Mouse (Mus musculus) limb, embryonic 13.5 days (tissue): ENCODE results near the gene Prap1. TPM values are rescaled to one million over a fixed set of nuclear protein-coding genes. Genes with fewer than 3 reads are reported as not detected.
"Not testable (repeated sequence)": the region's sequence is repeated elsewhere in the genome, so short reads cannot be mapped to it uniquely, and the experiment has no call there.

Source experiments
- ATAC-seq: fragments of 200-750 bp; cut with Nextera tagmentation; 2 replicates; pipeline ENCODE4 v1.8.0; 2017; ENCODE audit warnings: low read depth, moderate number of reproducible peaks, moderate TSS enrichment; ENCODE audit not compliant: low FRiP score
- H3K27ac ChIP-seq: fragments of 300-500 bp; sonication (generic); 2 replicates; pipeline ENCODE4 v1.5.1; 2015; ENCODE audit warnings: inconsistent platforms, mild to moderate bottlenecking, moderate library complexity
- H3K27me3 ChIP-seq: fragments of 300-500 bp; sonication (generic); 2 replicates; pipeline ENCODE4 v1.6.1; 2015; ENCODE audit warnings: mild to moderate bottlenecking, inconsistent platforms
- H3K36me3 ChIP-seq: fragments of 300-500 bp; sonication (generic); 2 replicates; pipeline ENCODE4 v1.6.1; 2015; ENCODE audit warnings: inconsistent platforms, mild to moderate bottlenecking, moderate library complexity
- H3K4me1 ChIP-seq: fragments of 300-500 bp; sonication (generic); 2 replicates; pipeline ENCODE4 v1.6.1; 2015; ENCODE audit warnings: inconsistent platforms
- H3K4me2 ChIP-seq: fragments of 300-500 bp; sonication (generic); replicated peaks from 2 replicates; pipeline ENCODE4 v1.6.1; 2015; ENCODE audit warnings: inconsistent platforms, mild to moderate bottlenecking, moderate library complexity
- H3K4me3 ChIP-seq: fragments of 300-500 bp; sonication (generic); 2 replicates; pipeline ENCODE4 v1.5.1; 2015; ENCODE audit warnings: moderate library complexity, mild to moderate bottlenecking, inconsistent platforms
- H3K9ac ChIP-seq: fragments of 300-500 bp; sonication (generic); 2 replicates; pipeline ENCODE4 v1.6.1; 2015; ENCODE audit warnings: mild to moderate bottlenecking, inconsistent platforms
- H3K9me3 ChIP-seq: fragments of 300-500 bp; sonication (generic); 2 replicates; pipeline ENCODE4 v1.6.1; 2016; ENCODE audit warnings: inconsistent platforms
- WGBS: fragments of 180-500 bp; shearing (Covaris S2); methylation state at CpG from one replicate; pipeline ENCODE4 v1.1.7; 2015; 5-methylcytosine and 5-hydroxymethylcytosine counted together
- polyA plus RNA-seq: library from polyadenylated mRNA; unstranded; fragments of >200 nt; fragmentation: Nextera tagmentation; extraction: Ambion mirVana; gene quantifications from 2 replicates; pipeline ENCODE4 v1.2.1, GENCODE M21; 2015

Gene Prap1
- polyA plus RNA-seq, 1 experiment from 2014 or later, result 0.25 TPM

DNA sequence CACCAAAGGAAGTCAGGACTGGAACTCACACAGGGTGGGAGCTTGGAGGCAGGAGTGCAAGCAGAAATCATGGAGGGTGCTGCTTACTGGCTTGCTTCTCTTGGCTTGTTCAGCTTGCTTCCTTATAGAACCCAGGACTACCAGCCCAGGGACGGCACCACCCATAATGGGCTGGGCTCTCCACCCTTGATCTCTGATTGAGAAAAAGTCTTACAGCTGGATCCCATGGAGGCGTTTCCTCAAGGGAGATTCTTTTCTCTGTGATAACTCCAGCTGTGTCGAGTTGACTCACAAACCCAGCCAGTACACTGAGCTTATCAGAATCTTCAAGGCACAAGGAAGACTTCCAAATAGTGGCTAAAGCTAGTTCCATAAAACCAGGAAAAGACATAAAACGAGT lies 29.6 kb downstream of the Prap1 start:
- Histone ChIP-seq H3K4me1 (peaks cover 14% of the 10 kb centered on the region), H3K27me3 (peaks cover 3% of the 10 kb centered on the region; the same call in 1 of the 2 replicates), H3K4me3 (no peak overlapping the region), H3K9ac (no peak overlapping the region), H3K27ac (no peak overlapping the region), H3K36me3 (no peaks in the 10 kb centered on the region), H3K4me2 (no peak overlapping the region), H3K9me3 (no peaks in the 10 kb centered on the region)
- no peak for ATAC-seq
- 37% methylated on average over 4 of the region's 4 CpGs for WGBS

DNA sequence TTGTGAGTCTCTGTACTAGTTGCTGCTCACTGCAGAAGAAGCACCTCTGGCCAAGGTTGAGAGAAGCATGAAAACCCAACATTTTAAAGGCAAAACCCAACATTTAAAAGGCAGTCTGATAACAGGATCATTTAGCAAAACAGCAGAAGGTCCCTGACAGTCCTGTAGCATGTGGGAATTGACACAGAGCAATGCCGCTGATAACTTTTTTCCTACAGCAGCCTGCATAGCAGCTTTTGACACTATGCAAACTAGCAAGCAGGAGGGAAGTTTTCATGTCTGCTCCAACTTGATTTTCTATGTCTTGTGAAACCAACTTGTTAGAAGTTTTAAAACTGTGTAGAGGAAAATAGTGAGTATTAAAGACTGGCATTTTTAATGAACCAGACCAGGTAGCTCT lies 31.2 kb downstream of the Prap1 start:
- Histone ChIP-seq H3K36me3 (peaks cover 3% of the 10 kb centered on the region; the same call in 1 of the 2 replicates), H3K4me2 (no peak overlapping the region)
- 95% methylated on average over 1 of the region's 1 CpGs for WGBS

DNA sequence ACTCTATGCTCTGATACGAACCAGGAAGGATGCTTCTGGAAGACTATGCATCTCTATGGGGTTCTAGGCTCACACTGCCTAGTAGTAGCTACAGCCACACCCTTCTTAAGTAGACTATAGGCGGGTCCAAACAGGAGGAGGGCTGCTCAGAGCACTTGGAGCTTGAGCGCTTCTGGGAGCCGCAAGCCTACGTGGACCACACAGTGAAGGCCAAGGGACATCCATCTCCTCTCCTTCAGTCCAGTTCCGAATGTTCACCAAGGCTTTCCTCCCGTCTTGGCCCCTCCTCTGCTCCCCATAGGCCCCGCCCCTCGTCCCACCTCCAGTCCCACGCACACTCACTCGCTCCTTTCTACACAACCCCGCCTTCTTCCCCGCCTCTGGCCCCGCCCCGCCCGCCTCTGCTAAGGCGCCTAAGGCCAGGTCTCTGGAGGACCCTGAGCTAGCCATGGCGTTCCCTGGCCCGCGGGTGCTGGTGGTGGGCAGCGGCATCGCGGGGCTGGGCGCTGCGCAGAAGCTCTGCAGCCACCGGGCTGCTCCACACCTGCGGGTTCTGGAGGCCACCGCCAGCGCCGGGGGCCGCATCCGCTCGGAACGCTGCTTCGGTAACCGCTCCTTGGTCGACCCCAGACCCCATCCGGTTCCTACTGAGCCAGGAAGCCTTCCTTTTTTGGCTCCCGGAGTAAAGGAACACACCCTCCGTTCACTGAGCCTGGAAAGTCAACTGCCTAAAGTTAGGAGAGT lies 32.3 kb downstream of the Prap1 start:
- WGBS, result 2% methylated on average over 40 of the region's 40 CpGs
- peak overlapping the region; percentile 81 for H3K4me3 ChIP-seq
- peaks cover 14% of the 10 kb centered on the region for H3K36me3 ChIP-seq
- H3K9ac ChIP-seq, result peak overlapping the region; percentile 85
- ATAC-seq, result peak; percentile 98
- H3K27ac ChIP-seq, result peak overlapping the region; percentile 63; the same call in 1 of the 2 replicates
- peak overlapping the region; percentile 87 for H3K4me2 ChIP-seq
- H3K27me3 ChIP-seq, result peaks cover 3% of the 10 kb centered on the region; the same call in 1 of the 2 replicates
- H3K9me3 ChIP-seq, result no peaks in the 10 kb centered on the region
- peaks cover 14% of the 10 kb centered on the region for H3K4me1 ChIP-seq

More for the DNA sequence above, 31.2 kb downstream of the Prap1 start:
- H3K4me1 ChIP-seq, result peaks cover 14% of the 10 kb centered on the region
- no peak overlapping the region for H3K27ac ChIP-seq
- no peak overlapping the region for H3K9ac ChIP-seq
- peaks cover 3% of the 10 kb centered on the region; the same call in 1 of the 2 replicates for H3K27me3 ChIP-seq
- no peak for ATAC-seq
- H3K9me3 ChIP-seq, result no peaks in the 10 kb centered on the region
- no peak overlapping the region for H3K4me3 ChIP-seq

DNA sequence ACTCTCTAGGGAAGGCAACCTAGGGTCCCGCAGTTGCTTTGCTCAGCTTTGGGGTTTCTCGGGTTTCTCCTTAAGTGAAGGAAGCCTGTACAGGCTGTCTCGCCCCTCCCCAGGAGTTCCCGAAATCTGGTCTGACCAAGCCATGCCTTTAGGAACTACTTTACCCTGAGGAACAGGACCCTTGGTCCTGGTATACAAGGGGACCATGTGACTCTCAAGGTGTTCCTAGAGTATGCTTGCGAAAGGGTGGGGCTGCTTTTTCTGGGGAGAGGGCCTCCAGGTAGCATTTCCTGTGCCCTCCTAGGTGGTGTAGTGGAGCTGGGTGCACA lies 32.8 kb downstream of the Prap1 start:
- peak; percentile 14; the same call in 1 of the 2 replicates for ATAC-seq
- H3K27ac ChIP-seq, result peak overlapping the region; percentile 63; the same call in 1 of the 2 replicates
- WGBS, result 5% methylated on average over 5 of the region's 5 CpGs

GRCm38 (mm10) chr7:140126934-140127333 lies 33.7 kb downstream of the Prap1 start:
- 80% methylated on average over 3 of the region's 3 CpGs for WGBS
- Histone ChIP-seq H3K4me1 (peaks cover 14% of the 10 kb centered on the region), H3K9ac (no peak overlapping the region), H3K4me3 (no peak overlapping the region), H3K27ac (no peak overlapping the region), H3K4me2 (peak overlapping the region; percentile 35; the same call in 1 of the 2 replicates), H3K27me3 (peaks cover 3% of the 10 kb centered on the region; the same call in 1 of the 2 replicates), H3K9me3 (no peaks in the 10 kb centered on the region), H3K36me3 (peaks cover 23% of the 10 kb centered on the region)
- ATAC-seq, result no peak

More for the DNA sequence above, 32.8 kb downstream of the Prap1 start:
- no peaks in the 10 kb centered on the region for H3K9me3 ChIP-seq
- peak overlapping the region; percentile 85 for H3K9ac ChIP-seq
- peak overlapping the region; percentile 87 for H3K4me2 ChIP-seq
- H3K36me3 ChIP-seq, result peaks cover 18% of the 10 kb centered on the region
- H3K4me3 ChIP-seq, result peak overlapping the region; percentile 81
- H3K4me1 ChIP-seq, result peaks cover 14% of the 10 kb centered on the region
- H3K27me3 ChIP-seq, result peaks cover 3% of the 10 kb centered on the region; the same call in 1 of the 2 replicates

GRCm38 (mm10) chr7:140127911-140128310 lies 34.7 kb downstream of the Prap1 start:
- no peak overlapping the region for H3K4me2 ChIP-seq

DNA sequence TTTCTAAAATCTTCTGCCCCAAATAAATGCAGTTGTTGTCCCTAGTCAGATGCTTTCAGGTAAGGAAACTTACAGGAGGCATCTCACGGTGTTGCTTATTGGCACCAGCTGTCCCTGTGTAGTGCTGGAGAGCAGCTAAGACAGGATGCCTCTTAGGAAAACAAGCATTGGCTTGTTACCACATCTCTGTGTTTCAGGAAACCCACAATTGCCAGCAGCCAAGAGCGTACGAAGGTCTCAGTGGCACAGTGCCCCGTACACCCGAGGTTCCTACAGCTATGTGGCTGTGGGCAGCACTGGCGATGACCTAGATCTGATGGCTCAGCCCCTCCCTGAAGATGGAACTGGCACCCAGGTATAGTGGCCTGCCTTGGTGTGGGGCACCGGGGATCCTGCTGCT lies 39.0 kb downstream of the Prap1 start:
- H3K4me1 ChIP-seq, H3K4me3 ChIP-seq, H3K27ac ChIP-seq, H3K9ac ChIP-seq, ATAC-seq, H3K4me2 ChIP-seq, H3K9me3 ChIP-seq, H3K27me3 ChIP-seq: not testable (repeated sequence)
- H3K36me3 ChIP-seq, result peaks cover 37% of the 10 kb centered on the region
- 86% methylated on average over 7 of the region's 7 CpGs for WGBS

More at GRCm38 (mm10) chr7:140127911-140128310, 34.7 kb downstream of the Prap1 start:
- Histone ChIP-seq H3K9me3 (no peaks in the 10 kb centered on the region), H3K9ac (no peak overlapping the region), H3K4me3 (no peak overlapping the region), H3K27me3 (peaks cover 3% of the 10 kb centered on the region; the same call in 1 of the 2 replicates), H3K27ac (no peak overlapping the region), H3K36me3 (peaks cover 23% of the 10 kb centered on the region), H3K4me1 (peaks cover 14% of the 10 kb centered on the region)
- no peak for ATAC-seq
- 88% methylated on average over 2 of the region's 2 CpGs for WGBS

DNA sequence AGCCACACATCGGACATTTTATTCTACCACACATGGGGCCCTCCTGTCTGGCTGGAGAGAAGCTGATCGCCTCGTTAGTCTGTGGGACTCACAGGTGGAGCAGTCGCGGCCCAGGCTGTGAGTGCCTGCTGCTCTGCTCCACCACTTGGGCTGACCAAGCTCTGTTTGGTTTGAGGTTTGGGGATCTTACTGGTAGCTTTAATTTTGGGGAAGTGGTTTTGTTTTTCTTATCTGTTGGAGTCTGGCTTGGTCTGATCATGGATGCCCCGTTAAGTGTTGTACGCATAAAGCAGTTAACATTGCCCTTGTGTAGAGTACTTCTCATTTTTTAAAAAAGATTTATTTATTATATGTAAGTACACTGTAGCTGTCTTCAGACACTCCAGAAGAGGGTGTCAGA lies 40.8 kb downstream of the Prap1 start:
- not testable (repeated sequence) for H3K9me3 ChIP-seq, H3K27ac ChIP-seq, H3K9ac ChIP-seq, H3K27me3 ChIP-seq, ATAC-seq, H3K4me2 ChIP-seq, H3K4me3 ChIP-seq, H3K4me1 ChIP-seq
- peaks cover 37% of the 10 kb centered on the region for H3K36me3 ChIP-seq
- WGBS, result 87% methylated on average over 7 of the region's 7 CpGs

GRCm38 (mm10) chr7:140135106-140135770 lies 42.0 kb downstream of the Prap1 start:
- 86% methylated on average over 5 of the region's 5 CpGs for WGBS
- Histone ChIP-seq H3K9me3 (no peaks in the 10 kb centered on the region), H3K4me2 (no peak overlapping the region), H3K4me1 (peaks cover 6% of the 10 kb centered on the region), H3K9ac (no peak overlapping the region), H3K36me3 (peaks cover 25% of the 10 kb centered on the region), H3K27ac (no peak overlapping the region), H3K4me3 (no peak overlapping the region), H3K27me3 (no peaks in the 10 kb centered on the region)
- no peak for ATAC-seq

- peak within 1 kb of the TSS; percentile 81 for H3K4me2 ChIP-seq
- ATAC-seq, result peak; percentile 98
- WGBS, result 1% methylated on average over 39 of the region's 39 CpGs
- peaks cover 14% of the 10 kb centered on the region for H3K36me3 ChIP-seq
- no peaks in the 10 kb centered on the region for H3K27me3 ChIP-seq
- H3K9me3 ChIP-seq, result no peaks in the 10 kb centered on the region
- peak within 1 kb of the TSS; percentile 79 for H3K4me3 ChIP-seq
- peak within 1 kb of the TSS; percentile 59; the same call in 1 of the 2 replicates for H3K27ac ChIP-seq
- peaks cover 6% of the 10 kb centered on the region for H3K4me1 ChIP-seq
- H3K9ac ChIP-seq, result peak within 1 kb of the TSS; percentile 89
Measured at GRCm38 (mm10) chr7:140137135-140138020, 44.2 kb downstream of the Prap1 start, which contains the start of gene Mtg1. Gene Mtg1 (plus strand): TSS chr7:140137564.

- Histone ChIP-seq H3K27me3 (no peaks in the 10 kb centered on the region), H3K9me3 (no peaks in the 10 kb centered on the region), H3K36me3 (peaks cover 14% of the 10 kb centered on the region), H3K4me2 (peak overlapping the region; percentile 81), H3K27ac (peak overlapping the region; percentile 59; the same call in 1 of the 2 replicates), H3K4me3 (peak overlapping the region; percentile 79), H3K4me1 (peaks cover 6% of the 10 kb centered on the region), H3K9ac (peak overlapping the region; percentile 89)
- ATAC-seq, result no peak
- WGBS, result under 1% methylated on average over 8 of the region's 8 CpGs
Measured at GRCm38 (mm10) chr7:140138021-140138310, 44.8 kb downstream of the Prap1 start.
